8 mouse cellular contexts compared by ENCODE assay signal in the genomic region with DNA sequence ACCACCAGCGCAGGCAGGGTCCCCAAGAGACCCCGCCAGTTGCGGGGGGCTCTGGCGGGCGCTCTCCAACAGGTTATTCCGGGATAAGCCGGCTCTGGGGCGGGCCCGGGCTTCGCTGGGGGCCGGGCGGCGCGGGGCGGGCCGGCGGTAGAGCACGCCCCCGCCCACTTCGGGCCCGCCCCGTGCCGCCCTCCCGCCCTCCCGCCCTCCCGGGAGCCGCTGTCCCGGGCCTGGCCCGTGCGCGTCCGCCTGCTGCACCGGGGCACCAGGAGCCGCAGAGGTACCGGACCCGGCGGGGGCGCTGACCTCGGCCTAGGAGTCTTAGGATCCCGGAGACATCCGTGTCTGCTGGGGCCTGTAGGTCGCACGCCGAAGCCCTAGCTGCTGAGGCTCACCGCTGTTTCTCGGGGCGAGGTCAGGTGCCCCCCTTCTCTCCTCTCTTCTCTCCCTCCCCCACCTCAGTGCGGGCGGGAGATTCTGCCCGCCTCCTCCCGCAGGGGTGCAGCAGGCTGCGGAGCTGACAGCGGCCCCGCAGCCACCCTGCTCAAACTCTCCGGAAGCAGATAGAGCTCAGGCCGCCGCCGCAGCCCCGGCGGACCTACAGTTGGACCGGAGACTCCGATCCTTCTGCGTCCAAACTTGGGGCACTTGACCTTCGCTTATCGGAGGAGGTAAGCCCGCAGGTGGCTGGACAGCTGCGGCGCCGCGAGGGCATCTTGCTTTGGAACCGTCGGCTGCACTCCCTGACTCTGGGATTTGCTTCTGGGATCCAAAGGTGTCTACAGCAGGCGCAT. TPM values are rescaled to one million over a fixed set of nuclear protein-coding genes. Genes with fewer than 3 reads are reported as not detected.
DNase-seq lines count a peak whose midpoint lies in the region; ATAC-seq and TF ChIP-seq lines count a peak whose summit lies in the region.

A gene (plus strand): TSS at position 206 of the 794 bp plus-strand sequence.

- no peak for ATAC-seq in G1E (ENCODE audit: extremely low read depth, insufficient number of reproducible peaks, low FRiP score, poor library complexity, severe bottlenecking)
- peak; percentile 87 for ATAC-seq in forebrain, embryonic 13.5 days
- ATAC-seq in heart, postnatal 0 days (ENCODE audit: insufficient read depth, low read depth) = peak; percentile 90
- peak; percentile 26 for ATAC-seq in megakaryocyte, adult 5-6 weeks (ENCODE audit: poor library complexity, severe bottlenecking)

- H3K9me3 ChIP-seq in G1E (replicated peaks) = no peaks in the 10 kb centered on the region
- no peaks in the 10 kb centered on the region for H3K9me3 ChIP-seq in forebrain, embryonic 13.5 days (replicated peaks)
- no peaks in the 10 kb centered on the region for H3K9me3 ChIP-seq in heart, postnatal 0 days (replicated peaks; ENCODE audit: control insufficient read depth, low read length)

- peaks cover 53% of the 10 kb centered on the region for H3K4me1 ChIP-seq in G1E (ENCODE audit: insufficient read depth, low read depth, low read length)
- peaks cover 8% of the 10 kb centered on the region for H3K4me1 ChIP-seq in forebrain, embryonic 13.5 days
- peaks cover 24% of the 10 kb centered on the region for H3K4me1 ChIP-seq in heart, postnatal 0 days (ENCODE audit: control insufficient read depth, insufficient read depth)

- peak within 1 kb of the TSS; percentile 98 for H3K4me2 ChIP-seq in forebrain, embryonic 13.5 days
- peak within 1 kb of the TSS; percentile 93 for H3K4me2 ChIP-seq in heart, postnatal 0 days (ENCODE audit: low read depth, low read length)

- peak within 1 kb of the TSS; percentile 78 for H3K9ac ChIP-seq in forebrain, embryonic 13.5 days
- peak within 1 kb of the TSS; percentile 69 for H3K9ac ChIP-seq in heart, postnatal 0 days (replicated peaks; ENCODE audit: low read depth, low read length)

- WGBS in forebrain, embryonic 13.5 days = under 1% methylated on average over 43 of the region's 73 CpGs
- WGBS in heart, postnatal 0 days = 1% methylated on average over 54 of the region's 73 CpGs

- peaks cover 23% of the 10 kb centered on the region for H3K36me3 ChIP-seq in G1E (replicated peaks)
- no peaks in the 10 kb centered on the region for H3K36me3 ChIP-seq in forebrain, embryonic 13.5 days (ENCODE audit: poor library complexity, severe bottlenecking)
- no peaks in the 10 kb centered on the region for H3K36me3 ChIP-seq in heart, postnatal 0 days (replicated peaks; ENCODE audit: control insufficient read depth, insufficient read depth, low read length)

- TF ChIP-seq CTCF in G1E (IDR thresholded peaks at IDR 0.05; ENCODE audit: low read depth, low read length) = no peak
- no peak for TF ChIP-seq CTCF in brain, embryonic 14.5 days (IDR thresholded peaks at IDR 0.05; ENCODE audit: borderline replicate concordance, extremely low read depth, insufficient read depth, insufficient read length)
- TF ChIP-seq CTCF in heart, postnatal 0 days (IDR thresholded peaks at IDR 0.05; ENCODE audit: low read depth) = no peak

- TF ChIP-seq POLR2A in brain, embryonic 14.5 days (IDR thresholded peaks at IDR 0.05; ENCODE audit: borderline replicate concordance, extremely low read depth, insufficient read depth, insufficient read length, poor library complexity, severe bottlenecking) = no peak

- DNase-seq in G1E (ENCODE audit: low spot score) = peak; percentile 80
- peak; percentile 60 for DNase-seq in brain, embryonic 14.5 days (ENCODE audit: low read depth)
- DNase-seq in heart, postnatal 0 days (ENCODE audit: low spot score) = no peak
- peak; percentile 41 to 51 for DNase-seq in layer of hippocampus, postnatal 14 days (ENCODE audit: low spot score in 2 of 2)
- peak; percentile 55 for DNase-seq in retina, postnatal 7 days (ENCODE audit: low read depth, low spot score)
- peak; percentile 22 for DNase-seq in urinary bladder, postnatal 10 days (ENCODE audit: low spot score)

- peak within 1 kb of the TSS; percentile 91 for H3K4me3 ChIP-seq in G1E (ENCODE audit: low read depth, low read length)
- H3K4me3 ChIP-seq in forebrain, embryonic 13.5 days = peak within 1 kb of the TSS; percentile 77
- peak within 1 kb of the TSS; percentile 83 for H3K4me3 ChIP-seq in heart, postnatal 0 days (ENCODE audit: low read depth, low read length)

- no peaks in the 10 kb centered on the region for H3K27me3 ChIP-seq in G1E (ENCODE audit: insufficient read depth, low read length)
- H3K27me3 ChIP-seq in forebrain, embryonic 13.5 days = peaks cover 3% of the 10 kb centered on the region; the same call in 1 of the 2 replicates
- H3K27me3 ChIP-seq in heart, postnatal 0 days (ENCODE audit: control insufficient read depth, insufficient read depth, low read length) = peaks cover 27% of the 10 kb centered on the region

- TF ChIP-seq EP300 in heart, postnatal 0 days (IDR thresholded peaks at IDR 0.05; ENCODE audit: low read depth) = no peak

- H3K27ac ChIP-seq in forebrain, embryonic 13.5 days = no peak within 1 kb of the TSS
- H3K27ac ChIP-seq in heart, postnatal 0 days (ENCODE audit: low read depth) = peak within 1 kb of the TSS; percentile 60

RNA-seq across cellular contexts. Expression of the gene that starts here (rescaled TPM):
- 25.8 and 27.3 TPM in 2 replicates for total RNA-seq in G1E (2014; fragmentation: Nextera tagmentation)
- 24.2 and 25.1 TPM in 2 replicates for total RNA-seq in G1E (2017)
- 20.2 and 35.8 TPM in 2 replicates for polyA plus RNA-seq in G1E (2012)
- 18.6 and 22.9 TPM in 2 replicates for polyA plus RNA-seq in brain, embryonic 14.5 days (2012; rRNA removed)
- polyA plus RNA-seq in forebrain, embryonic 13.5 days (2015; fragmentation: Nextera tagmentation; extraction: Ambion mirVana) = 8.2 and 8.3 TPM in 2 replicates
- 28.1 and 59.0 TPM in 2 replicates for total RNA-seq in heart, postnatal 0 days (2014; rRNA removed; ENCODE audit: low replicate concordance)
- polyA plus RNA-seq in heart, postnatal 0 days (2015; fragmentation: Nextera tagmentation; extraction: Ambion mirVana) = 11.4 and 11.6 TPM in 2 replicates
- total RNA-seq in layer of hippocampus, postnatal 14 days (2021) = 10 to 100 TPM; 65.6 to 66.1 TPM
- 28.0 and 28.8 TPM in 2 replicates for total RNA-seq in megakaryocyte, adult 5-6 weeks (2015)
- total RNA-seq in megakaryocyte, adult 5-6 weeks (2017) = 35.5 and 59.3 TPM in 2 replicates
